In genomic region chr10:69237185-69237584, GRCm38 (mm10) we compare ENCODE assay signal across 20 mouse cellular contexts. TPM values are rescaled to one million over a fixed set of nuclear protein-coding genes. Genes with fewer than 3 reads are reported as not detected.
A peak's percentile ranks its signal among the peaks of the same experiment; 100 is the strongest.
DNase-seq lines count a peak whose midpoint lies in the region; ATAC-seq and TF ChIP-seq lines count a peak whose summit lies in the region.
"Had no signal": no experiment of that assay in that cellular context is flagged by ENCODE, and none has a peak within 500 bp of the region (broad histone marks: within the 10 kb centered on the region; RNA-seq: fewer than 3 reads in every experiment).

No protein-coding gene starts in this region.

- no peak overlapping the region for H3K27ac ChIP-seq in liver, embryonic 12.5 days
- no peak overlapping the region for H3K27ac ChIP-seq in liver, embryonic 11.5 days (ENCODE audit: low read depth, low read length)
- no peak overlapping the region for H3K27ac ChIP-seq in stomach, postnatal 0 days (replicated peaks)
- H3K27ac ChIP-seq: embryonic facial prominence, embryonic 10.5 days; forebrain, embryonic 15.5 days; heart, adult 2 months; heart, embryonic 15.5 days had no signal

- H3K9me3 ChIP-seq in liver, embryonic 12.5 days (replicated peaks): peaks cover 5% of the 10 kb centered on the region; the same call in 1 of the 2 replicates
- no peaks in the 10 kb centered on the region for H3K9me3 ChIP-seq in liver, embryonic 11.5 days (ENCODE audit: control insufficient read depth, low read length)
- no peaks in the 10 kb centered on the region for H3K9me3 ChIP-seq in stomach, postnatal 0 days (ENCODE audit: control insufficient read depth, low read length)
- H3K9me3 ChIP-seq: embryonic facial prominence, embryonic 10.5 days; forebrain, embryonic 15.5 days; heart, embryonic 15.5 days had no signal

- no peaks in the 10 kb centered on the region for H3K27me3 ChIP-seq in liver, embryonic 12.5 days (replicated peaks)
- no peaks in the 10 kb centered on the region for H3K27me3 ChIP-seq in liver, embryonic 11.5 days (replicated peaks; ENCODE audit: control insufficient read depth, insufficient read depth, low read length)
- no peaks in the 10 kb centered on the region for H3K27me3 ChIP-seq in stomach, postnatal 0 days (ENCODE audit: control insufficient read depth, insufficient read depth, low read length)
- H3K27me3 ChIP-seq: forebrain, embryonic 15.5 days; heart, embryonic 15.5 days had no signal

- TF ChIP-seq EP300 in stomach, postnatal 0 days (optimal IDR thresholded peaks at IDR 0.05): no peak

- no peak for TF ChIP-seq CTCF in stomach, postnatal 0 days (IDR thresholded peaks at IDR 0.05; ENCODE audit: low read depth)

- H3K4me3 ChIP-seq in liver, embryonic 12.5 days: no peak overlapping the region
- H3K4me3 ChIP-seq in liver, embryonic 11.5 days (ENCODE audit: low read depth, low read length): no peak overlapping the region
- H3K4me3 ChIP-seq in stomach, postnatal 0 days (ENCODE audit: low read depth, low read length): no peak overlapping the region
- H3K4me3 ChIP-seq: embryonic facial prominence, embryonic 10.5 days; forebrain, embryonic 15.5 days; heart, adult 2 months; heart, embryonic 15.5 days had no signal

- DNase-seq in heart, adult 11 months: peak; percentile 87
- DNase-seq in heart, adult 18-20 months: no peak
- no peak for DNase-seq in liver, embryonic 11.5 days (ENCODE audit: low spot score)
- peak; percentile 38 for DNase-seq in R1 (ENCODE audit: low read depth, low spot score)
- DNase-seq in stomach, postnatal 0 days (ENCODE audit: low spot score): no peak
- no peak for DNase-seq in adrenal gland, adult 8-10 months
- DNase-seq: adrenal gland, adult 2 months; adrenal gland, postnatal 36 days; cerebellum, postnatal 36 days; gastrocnemius, postnatal 36 days; heart, adult 2 months; heart, postnatal 14 days; kidney, adult 18-20 months had no signal

- no peak overlapping the region for H3K9ac ChIP-seq in liver, embryonic 12.5 days
- no peak overlapping the region for H3K9ac ChIP-seq in liver, embryonic 11.5 days (ENCODE audit: low read depth, low read length)
- H3K9ac ChIP-seq in stomach, postnatal 0 days (ENCODE audit: low read length): no peak overlapping the region
- H3K9ac ChIP-seq: forebrain, embryonic 15.5 days; heart, embryonic 15.5 days had no signal

- H3K4me1 ChIP-seq in liver, embryonic 12.5 days: no peaks in the 10 kb centered on the region
- no peaks in the 10 kb centered on the region for H3K4me1 ChIP-seq in liver, embryonic 11.5 days (replicated peaks; ENCODE audit: control insufficient read depth, insufficient read depth, low read length)
- no peaks in the 10 kb centered on the region for H3K4me1 ChIP-seq in stomach, postnatal 0 days (replicated peaks; ENCODE audit: control insufficient read depth, insufficient read depth)
- H3K4me1 ChIP-seq: embryonic facial prominence, embryonic 10.5 days; forebrain, embryonic 15.5 days; heart, embryonic 15.5 days had no signal

- 64% methylated on average over 3 of the region's 3 CpGs for WGBS in liver, embryonic 12.5 days (ENCODE audit: insufficient replicate concordance)
- 71% methylated on average over 3 of the region's 3 CpGs for whole genome bisulfite sequencing in liver, embryonic 11.5 days
- 73% methylated on average over 3 of the region's 3 CpGs for WGBS in stomach, postnatal 0 days

- H3K4me2 ChIP-seq in liver, embryonic 12.5 days: no peak overlapping the region
- H3K4me2 ChIP-seq in liver, embryonic 11.5 days: no peak overlapping the region
- no peak overlapping the region for H3K4me2 ChIP-seq in stomach, postnatal 0 days (replicated peaks; ENCODE audit: low read depth)
- H3K4me2 ChIP-seq: forebrain, embryonic 15.5 days; heart, embryonic 11.5 days; heart, embryonic 15.5 days had no signal

- ATAC-seq in liver, embryonic 12.5 days: peak; percentile 47; the same call in 1 of the 2 replicates
- no peak for ATAC-seq in liver, embryonic 11.5 days (replicated peaks; ENCODE audit: low FRiP score)
- peak; percentile 64 for ATAC-seq in stomach, postnatal 0 days (ENCODE audit: low FRiP score, low TSS enrichment)
- ATAC-seq: forebrain, embryonic 15.5 days; hindbrain, embryonic 16.5 days had no signal

- peaks cover 2% of the 10 kb centered on the region; the same call in 1 of the 2 replicates for H3K36me3 ChIP-seq in liver, embryonic 12.5 days
- H3K36me3 ChIP-seq in liver, embryonic 11.5 days (ENCODE audit: control insufficient read depth, insufficient read depth, low read length): 0 out of 2 replicates have a peak, but pooled peaks cover 2% of the 10 kb centered on the region
- no peaks in the 10 kb centered on the region for H3K36me3 ChIP-seq in stomach, postnatal 0 days (ENCODE audit: control insufficient read depth, insufficient read depth, low read length)
- H3K36me3 ChIP-seq: forebrain, embryonic 15.5 days; heart, embryonic 15.5 days had no signal

RNA-seq across cellular contexts. Expression of gene A930033H14Rik, which starts 24.3 kb away (rescaled TPM):
- under 1 TPM; 0.72 to 0.85 TPM for total RNA-seq in heart, adult 18-20 months (2021)
- polyA plus RNA-seq in liver, embryonic 12.5 days (2016; fragmentation: Nextera tagmentation; extraction: Ambion mirVana): 0.81 TPM in 2 replicates
- polyA plus RNA-seq in liver, embryonic 11.5 days (2014; fragmentation: Nextera tagmentation; extraction: Ambion mirVana): 1.1 and 1.6 TPM in 2 replicates
- 1.2 and 1.5 TPM in 2 replicates for polyA plus RNA-seq in stomach, postnatal 0 days (2015; fragmentation: Nextera tagmentation; extraction: Ambion mirVana)
- 1 to 10 TPM; 2.0 to 4.5 (median 3.5) TPM for total RNA-seq in adrenal gland, adult 8-10 months (2022)
- total RNA-seq: MEL had no signal

Comparison
In these comparisons a context has a peak if more than half of its experiments do, and no peak if none do; other contexts are left out.
1. DNase-seq: peak in heart, adult 11 months (single experiment) and R1 (single experiment); none in heart, adult 18-20 months (0 of 2), liver, embryonic 11.5 days (single experiment), stomach, postnatal 0 days (single experiment) and adrenal gland, adult 8-10 months (single experiment).